Mouse (Mus musculus) midbrain, postnatal 0 days (tissue): ENCODE measurements at regions not wholly inside any gene's neighbourhood (a gene's known extent, or its start where the extent isn't known, plus 50 kb on each side); places are given as distances from the start of the nearest gene placed in this dataset.

Experiments used
- ATAC-seq: fragments of 200-750 bp; cut with Nextera tagmentation; 2 replicates; pipeline ENCODE4 v1.8.0; 2017; ENCODE audit warnings: moderate number of reproducible peaks, mild to moderate bottlenecking, moderate TSS enrichment, moderate library complexity; ENCODE audit not compliant: low FRiP score
- DNase-seq: peaks from one replicate; pipeline ENCODE4 v3.0.0-alpha.2; 2015; ENCODE audit warnings: low spot score
- H3K27ac ChIP-seq: fragments of 300-500 bp; sonication (generic); 2 replicates; pipeline ENCODE4 v1.5.1; 2014; ENCODE audit warnings: low read depth, mild to moderate bottlenecking, low read length, mixed read lengths
- H3K27me3 ChIP-seq: fragments of 300-500 bp; sonication (generic); 2 replicates; pipeline ENCODE4 v1.6.1; 2014; ENCODE audit warnings: low read length, control low read depth, mixed read lengths; ENCODE audit not compliant: insufficient read depth
- H3K36me3 ChIP-seq: fragments of 300-500 bp; sonication (generic); 2 replicates; pipeline ENCODE4 v1.6.1; 2014; ENCODE audit warnings: low read length, control low read depth, mixed read lengths; ENCODE audit not compliant: insufficient read depth
- H3K4me1 ChIP-seq: fragments of 300-500 bp; sonication (generic); 2 replicates; pipeline ENCODE4 v1.6.1; 2014; ENCODE audit warnings: mild to moderate bottlenecking, control low read depth, antibody characterized with exemption, low read length, mixed read lengths; ENCODE audit not compliant: insufficient read depth
- H3K4me2 ChIP-seq: fragments of 300-500 bp; sonication (generic); 2 replicates; pipeline ENCODE4 v1.6.1; 2014; ENCODE audit warnings: low read depth, mild to moderate bottlenecking, low read length, mixed read lengths; ENCODE audit not compliant: poor library complexity, severe bottlenecking
- H3K4me3 ChIP-seq: fragments of 300-500 bp; sonication (generic); 2 replicates; pipeline ENCODE4 v1.5.1; 2014; ENCODE audit warnings: low read depth, mild to moderate bottlenecking, low read length, moderate library complexity
- H3K9ac ChIP-seq: fragments of 300-500 bp; sonication (generic); replicated peaks from 2 replicates; pipeline ENCODE4 v1.6.1; 2014; ENCODE audit warnings: mild to moderate bottlenecking, low read length, moderate library complexity, mixed read lengths; ENCODE audit not compliant: poor library complexity, severe bottlenecking
- H3K9me3 ChIP-seq: fragments of 300-500 bp; sonication (generic); 2 replicates; pipeline ENCODE4 v1.6.1; 2016; ENCODE audit warnings: low read length, control low read depth
- CTCF ChIP-seq: IDR thresholded peaks from 2 replicates; pipeline ENCODE4 v1.5.1; 2016; ENCODE audit warnings: antibody characterized with exemption, mild to moderate bottlenecking
- WGBS: fragments of 180-500 bp; shearing (Covaris S2); extraction: QIAGEN DNeasy Blood & Tissue Kit; methylation state at CpG from one replicate; pipeline ENCODE4 v1.1.7; 2014; 5-methylcytosine and 5-hydroxymethylcytosine counted together

DNA sequence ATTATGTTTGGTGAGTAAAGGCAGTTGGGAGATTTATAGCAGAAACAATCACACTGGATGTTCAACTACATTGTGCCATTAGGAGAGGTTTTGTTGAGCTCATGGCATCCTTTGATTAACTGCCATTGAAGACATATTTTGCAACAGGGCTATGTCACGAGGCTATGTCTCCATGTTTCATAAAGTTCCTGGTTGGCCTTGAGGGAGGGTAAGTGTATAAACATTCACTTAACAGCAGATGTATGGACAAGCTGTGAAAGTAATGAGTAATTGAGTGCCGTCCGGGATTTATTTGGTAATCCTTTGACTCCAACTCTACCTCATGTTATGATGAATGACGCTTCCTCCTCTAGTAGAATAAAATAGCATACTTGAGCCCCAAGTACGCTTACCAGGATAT, 225.0 kb downstream of the Pcdh10 start:
- H3K27me3 ChIP-seq: no peaks in the 10 kb centered on the region
- H3K9me3 ChIP-seq: no peaks in the 10 kb centered on the region
- no peaks in the 10 kb centered on the region for H3K4me1 ChIP-seq
- TF ChIP-seq CTCF: no peak
- 79% methylated on average over 5 of the region's 5 CpGs for WGBS
- no peak overlapping the region for H3K4me2 ChIP-seq
- H3K9ac ChIP-seq: no peak overlapping the region
- ATAC-seq: no peak
- no peak for DNase-seq
- H3K36me3 ChIP-seq: no peaks in the 10 kb centered on the region
- H3K4me3 ChIP-seq: no peak overlapping the region
- no peak overlapping the region for H3K27ac ChIP-seq

DNA sequence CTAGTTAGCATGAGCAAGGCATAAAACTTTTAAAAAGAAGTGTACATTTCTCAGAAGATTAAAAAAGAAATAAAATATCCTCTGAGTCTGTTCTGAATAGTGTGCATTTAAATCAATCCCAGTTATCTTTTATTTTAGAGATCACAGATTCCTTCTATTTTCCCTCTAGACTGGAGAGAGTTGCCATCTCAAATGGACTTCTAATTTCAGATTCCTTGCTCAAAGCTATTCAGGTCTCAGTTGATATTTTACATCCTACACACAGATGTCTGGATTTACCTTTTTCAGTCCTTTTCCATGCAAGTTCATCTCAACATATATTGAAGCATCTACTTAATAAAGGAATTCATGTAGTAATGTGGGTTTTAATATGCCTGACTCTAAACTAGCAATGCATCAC, 242.5 kb downstream of the Pcdh10 start:
- DNase-seq: no peak

DNA sequence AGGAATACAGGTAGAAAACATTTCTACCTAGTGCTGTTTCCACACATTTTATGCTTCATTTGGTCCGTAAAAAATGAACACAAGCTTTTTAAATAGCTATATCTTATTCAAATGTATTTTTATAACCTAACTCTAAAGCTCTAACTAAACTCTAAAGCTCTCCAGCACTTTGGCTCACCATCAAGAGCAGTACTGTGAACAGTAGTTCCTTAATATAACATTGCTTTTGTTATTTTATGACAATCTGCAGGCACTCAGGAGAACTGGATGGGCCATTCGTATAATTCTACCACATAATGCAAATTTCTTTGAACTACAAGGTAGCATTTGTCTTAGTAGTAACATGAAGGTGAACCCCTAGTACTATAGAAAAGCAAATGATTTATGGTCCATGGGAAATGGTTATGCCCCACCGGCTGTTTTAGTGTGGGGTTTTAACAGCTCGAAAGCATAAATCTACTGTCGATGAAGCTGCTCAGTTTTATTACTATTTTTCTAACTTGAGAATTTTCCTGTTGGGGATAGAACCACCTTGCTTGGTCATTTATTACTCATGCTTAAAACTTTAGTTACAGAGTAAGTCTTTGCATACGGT, 267.8 kb downstream of the Pcdh10 start:
- Histone ChIP-seq H3K27me3 (no peaks in the 10 kb centered on the region), H3K4me3 (no peak overlapping the region), H3K4me1 (no peaks in the 10 kb centered on the region), H3K9me3 (no peaks in the 10 kb centered on the region), H3K9ac (no peak overlapping the region), H3K36me3 (no peaks in the 10 kb centered on the region), H3K27ac (no peak overlapping the region), H3K4me2 (no peak overlapping the region)
- TF ChIP-seq CTCF: no peak
- 92% methylated on average over 6 of the region's 6 CpGs for WGBS
- DNase-seq (no peak), ATAC-seq (no peak)

More for the DNA sequence above, 242.5 kb downstream of the Pcdh10 start:
- Histone ChIP-seq H3K36me3 (no peaks in the 10 kb centered on the region), H3K4me3 (no peak overlapping the region), H3K27ac (no peak overlapping the region), H3K9ac (no peak overlapping the region), H3K9me3 (no peaks in the 10 kb centered on the region), H3K27me3 (no peaks in the 10 kb centered on the region), H3K4me2 (no peak overlapping the region), H3K4me1 (no peaks in the 10 kb centered on the region)
- ATAC-seq: no peak
- no peak for TF ChIP-seq CTCF

DNA sequence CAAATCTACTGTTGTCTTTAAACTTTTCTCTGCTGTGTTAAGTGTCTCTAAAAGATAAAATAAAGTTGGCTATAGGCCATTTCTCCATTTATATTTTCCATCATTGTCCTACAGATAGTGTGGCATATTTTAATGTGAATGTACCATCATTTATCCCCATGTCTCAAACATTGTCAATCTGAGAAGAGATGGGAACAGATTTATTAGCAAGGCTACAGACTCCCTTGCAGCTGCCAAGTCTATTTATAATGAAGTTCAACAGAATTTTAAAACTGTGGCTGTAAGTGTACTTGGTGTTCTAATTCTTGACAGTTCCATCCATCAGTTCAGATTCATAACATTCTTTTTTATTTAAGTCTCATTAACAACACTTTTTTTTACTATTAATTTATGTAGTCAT, 271.2 kb downstream of the Pcdh10 start:
- no peaks in the 10 kb centered on the region for H3K27me3 ChIP-seq
- no peak for TF ChIP-seq CTCF
- no peak for ATAC-seq
- H3K4me3 ChIP-seq: no peak overlapping the region
- H3K36me3 ChIP-seq: no peaks in the 10 kb centered on the region
- DNase-seq: no peak
- no peak overlapping the region for H3K9ac ChIP-seq
- H3K27ac ChIP-seq: no peak overlapping the region
- no peaks in the 10 kb centered on the region for H3K4me1 ChIP-seq
- H3K4me2 ChIP-seq: no peak overlapping the region
- no peaks in the 10 kb centered on the region for H3K9me3 ChIP-seq

DNA sequence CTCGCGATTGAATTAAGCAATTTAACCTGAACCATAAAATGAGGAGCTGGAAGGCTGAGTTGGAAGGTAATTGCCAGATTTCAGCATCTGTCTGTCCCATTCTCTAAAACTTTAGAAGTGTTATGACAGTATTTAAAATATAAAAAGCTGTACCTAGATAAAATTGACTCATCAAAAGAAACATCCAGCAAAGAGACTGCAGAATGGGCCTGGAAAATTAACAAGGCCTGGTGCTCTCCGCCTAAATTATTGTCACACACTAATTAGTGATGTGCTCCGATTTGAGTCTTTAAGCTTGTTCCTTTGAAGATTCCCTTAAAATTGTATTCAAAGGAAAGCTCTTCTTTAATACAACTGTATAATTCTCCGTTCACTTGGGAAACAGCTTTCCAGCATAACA, 278.8 kb downstream of the Pcdh10 start:
- Histone ChIP-seq H3K4me1 (no peaks in the 10 kb centered on the region), H3K4me3 (no peak overlapping the region), H3K9ac (no peak overlapping the region), H3K36me3 (no peaks in the 10 kb centered on the region), H3K27ac (no peak overlapping the region), H3K4me2 (no peak overlapping the region), H3K9me3 (no peaks in the 10 kb centered on the region), H3K27me3 (no peaks in the 10 kb centered on the region)
- 62% methylated on average over 5 of the region's 5 CpGs for WGBS
- ATAC-seq (no peak), DNase-seq (no peak)
- no peak for TF ChIP-seq CTCF

DNA sequence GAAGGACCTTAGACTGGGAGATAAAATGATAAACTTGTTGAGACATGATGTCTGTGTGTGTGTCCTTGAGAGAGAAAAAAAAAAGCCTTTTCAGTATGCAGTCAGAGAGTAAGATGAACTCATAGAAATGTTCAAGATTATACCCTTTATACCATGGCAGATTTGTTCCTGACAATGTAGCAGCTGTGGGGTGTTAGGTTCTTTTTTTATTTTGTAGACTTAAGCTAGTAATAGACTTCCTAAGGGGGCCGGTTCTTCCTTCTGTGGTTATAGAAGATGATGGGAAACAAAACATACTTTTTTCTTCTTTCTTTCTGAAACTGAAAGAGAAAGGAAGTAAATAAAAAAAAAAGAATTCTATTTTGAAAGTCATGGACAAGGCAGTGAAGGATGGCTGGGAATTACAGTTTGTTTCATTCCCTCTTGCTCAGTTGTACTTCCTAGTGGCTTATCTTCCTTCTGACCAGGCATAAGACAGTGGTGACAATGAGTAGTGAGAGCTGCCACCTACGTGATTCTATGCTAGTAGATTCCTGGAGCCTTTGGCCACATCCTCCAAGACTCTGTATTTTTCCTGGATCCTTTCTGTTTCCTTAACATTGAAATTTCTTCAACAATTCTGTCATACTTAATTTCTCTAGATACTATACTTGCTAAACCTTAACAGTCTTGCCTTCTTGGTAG, 280.0 kb downstream of the Pcdh10 start:
- WGBS: 78% methylated on average over 2 of the region's 2 CpGs
- no peaks in the 10 kb centered on the region for H3K9me3 ChIP-seq
- no peak overlapping the region for H3K9ac ChIP-seq
- no peak for TF ChIP-seq CTCF
- DNase-seq (no peak), ATAC-seq (no peak)
- H3K36me3 ChIP-seq: no peaks in the 10 kb centered on the region
- no peak overlapping the region for H3K27ac ChIP-seq
- no peaks in the 10 kb centered on the region for H3K27me3 ChIP-seq
- H3K4me1 ChIP-seq: no peaks in the 10 kb centered on the region
- H3K4me2 ChIP-seq: no peak overlapping the region
- H3K4me3 ChIP-seq: no peak overlapping the region
